Mouse (Mus musculus) lung, adult 2 months (tissue): ENCODE results near the gene Prkar2a.

ENCODE experiments used
- CTCF ChIP-seq: fragments of 200-500 bp; IDR thresholded peaks from 2 replicates; pipeline ENCODE4 v1.5.1; 2011; ENCODE audit warnings: mild to moderate bottlenecking, low read length, control low read depth; ENCODE audit not compliant: insufficient read depth
- POLR2A ChIP-seq: fragments of 200-500 bp; IDR thresholded peaks from 2 replicates; pipeline ENCODE4 v1.6.1; 2011; ENCODE audit warnings: low read depth, mild to moderate bottlenecking, control low read depth, low read length, borderline replicate concordance; ENCODE audit errors: extremely low read depth

- TF ChIP-seq CTCF (no peak), POLR2A (no peak)
These were observed 92.8 kb downstream of the Prkar2a start for GRCm38 (mm10) chr9:108781891-108782290.
